Mouse (Mus musculus) spleen, postnatal 10 days (tissue): ENCODE results near the gene Pard3.

Experiments used
- DNase-seq, 2 experiments: peaks; one replicate each; pipeline ENCODE4 v3.0.0; 2021 to 2022; ENCODE audit warnings: low spot score in 2 of 2

The Pard3 gene

GRCm38 (mm10) chr8:127178634-127179033, 114.9 kb downstream of the Pard3 start:
- peak in 1 of 2 experiments; percentile 17 for DNase-seq

DNA sequence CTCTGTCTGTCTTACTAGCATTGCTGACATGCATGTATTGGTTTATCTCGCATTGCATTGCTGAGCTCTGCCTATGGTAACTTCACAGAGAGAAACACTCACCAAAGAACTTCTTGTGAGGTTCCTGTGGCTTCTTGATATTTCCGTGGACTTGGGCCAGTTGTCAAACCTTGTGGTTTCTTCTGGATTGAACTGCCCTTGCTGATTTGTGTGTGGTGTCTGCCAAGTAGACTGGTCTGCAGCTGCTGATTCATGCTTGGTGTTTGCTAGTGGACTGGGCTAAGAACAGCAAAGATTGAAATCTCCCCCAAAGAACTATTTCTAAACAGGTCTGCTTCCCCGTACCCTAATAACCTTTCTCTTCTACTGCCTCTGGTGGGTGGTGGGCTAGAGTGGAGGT, 117.6 kb downstream of the Pard3 start:
- no peak for DNase-seq

DNA sequence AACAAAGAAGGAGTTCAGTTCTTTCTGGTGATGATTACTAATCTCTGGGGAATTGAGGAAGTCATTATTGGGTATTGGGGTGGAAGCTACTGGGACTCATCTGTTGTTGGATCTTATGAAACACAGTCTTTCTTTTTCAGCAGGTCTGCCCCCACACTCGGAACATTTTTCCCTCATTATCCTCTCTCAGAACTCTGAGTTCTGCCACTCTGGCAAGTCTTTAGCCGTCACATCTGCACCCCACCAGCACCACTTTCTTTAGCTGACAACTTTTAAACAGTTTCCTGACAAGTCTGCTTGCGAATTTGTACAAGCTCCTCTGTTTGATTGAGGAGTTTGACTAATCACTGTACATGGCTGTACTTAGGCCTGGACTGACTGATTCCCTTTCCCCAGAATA, 118.4 kb downstream of the Pard3 start:
- DNase-seq = no peak

DNA sequence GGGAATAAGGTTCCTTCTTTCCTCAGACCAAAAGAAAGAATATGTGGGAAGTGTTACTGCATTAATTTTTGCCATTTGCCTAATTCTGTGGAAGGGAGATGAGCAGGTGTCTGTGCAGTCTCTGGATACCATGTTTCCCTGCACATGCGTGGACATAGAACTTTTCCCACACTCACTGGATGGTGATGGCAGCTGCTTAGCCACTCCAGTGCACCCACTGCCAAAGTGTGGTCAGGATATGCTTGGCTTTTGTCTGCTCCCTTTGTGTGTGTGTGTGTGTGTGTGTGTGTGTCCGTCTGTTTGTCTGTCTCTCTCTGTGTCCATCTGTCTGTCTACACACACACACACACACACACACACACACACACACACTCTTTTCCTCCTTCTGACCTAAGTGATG, 119.8 kb downstream of the Pard3 start:
- DNase-seq = no peak

- no peak for DNase-seq
These were observed 120.3 kb downstream of the Pard3 start for GRCm38 (mm10) chr8:127184025-127184424.

DNA sequence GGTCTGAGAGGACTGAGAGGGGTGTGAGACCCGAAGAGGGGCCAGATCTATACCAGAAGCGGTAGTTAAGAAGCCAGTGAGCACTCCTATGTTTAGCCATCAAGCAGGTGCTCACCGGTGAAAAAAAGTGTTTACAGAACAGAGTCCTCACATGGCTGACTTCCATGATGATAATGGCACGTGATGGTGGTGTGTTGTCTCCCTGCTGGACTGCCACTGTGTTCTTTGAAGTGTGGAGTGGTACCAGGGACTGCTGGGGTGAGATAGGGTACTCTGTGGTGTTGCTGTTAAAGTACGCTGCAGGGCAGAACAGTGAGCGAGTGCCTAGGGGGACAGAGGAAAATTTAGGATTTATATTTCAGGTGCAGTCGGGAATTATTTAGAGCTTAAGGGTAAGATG, 122.2 kb downstream of the Pard3 start:
- no peak for DNase-seq

DNA sequence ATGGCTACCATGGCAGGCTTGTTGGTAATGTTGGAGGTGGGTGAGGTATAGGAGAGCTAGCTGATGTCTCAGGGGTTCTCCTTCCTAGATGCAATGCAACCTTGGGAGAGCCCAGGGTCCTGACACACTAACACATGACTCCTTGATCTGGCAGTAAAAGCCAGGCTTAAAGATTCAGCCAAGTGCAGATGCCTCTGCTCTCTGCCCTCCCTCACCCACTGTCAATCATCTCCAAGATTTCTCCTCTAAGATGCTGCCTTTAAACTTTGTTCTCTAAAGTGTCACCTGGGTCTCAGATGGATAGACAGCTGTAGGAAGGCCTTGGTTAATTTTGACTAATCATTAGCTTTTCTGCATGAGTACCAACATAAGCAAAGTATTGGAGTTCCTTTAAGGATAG, 125.0 kb downstream of the Pard3 start:
- DNase-seq = no peak

DNA sequence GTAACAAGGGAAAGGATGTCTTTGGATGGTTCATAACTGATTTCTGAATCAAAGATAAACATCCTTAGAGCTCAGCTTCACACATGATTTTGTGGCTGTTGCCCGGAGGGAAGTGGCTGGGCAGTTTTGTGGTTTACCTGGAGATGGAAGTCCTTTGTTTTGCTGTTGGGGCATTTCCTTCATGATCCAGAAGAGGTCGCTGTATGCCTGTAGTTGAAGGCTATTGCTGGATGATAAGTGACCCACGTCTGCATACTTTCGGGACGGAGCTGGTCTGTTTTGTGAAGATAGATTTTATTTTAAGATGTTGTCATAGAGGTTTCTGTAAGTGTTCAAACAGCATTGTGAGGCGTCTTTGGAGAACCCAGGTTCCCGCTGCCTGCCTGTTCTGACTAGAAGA, 126.7 kb downstream of the Pard3 start:
- DNase-seq = peak in 1 of 2 experiments; percentile 35

DNA sequence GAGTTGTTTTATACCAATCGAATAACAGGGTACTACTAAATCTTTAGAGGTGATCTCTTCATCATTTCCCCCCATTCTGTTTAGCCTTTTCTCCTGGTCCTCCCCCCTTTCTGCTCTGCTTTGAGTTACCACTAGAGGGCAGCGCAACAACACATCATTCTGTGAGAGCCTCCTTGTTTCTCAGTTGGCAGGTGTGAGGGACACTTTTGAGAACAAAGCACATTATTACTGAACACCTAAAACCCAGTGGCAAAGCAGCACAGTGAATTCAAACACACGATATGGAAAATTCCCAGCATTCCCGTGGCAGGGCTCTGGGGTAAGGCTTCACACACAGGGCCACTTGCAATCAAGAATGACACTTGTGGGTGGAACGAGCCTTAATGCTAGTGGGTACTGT, 127.7 kb downstream of the Pard3 start:
- peak in 1 of 2 experiments; percentile 27 for DNase-seq

GRCm38 (mm10) chr8:127191824-127192223, 128.1 kb downstream of the Pard3 start:
- DNase-seq = no peak

DNA sequence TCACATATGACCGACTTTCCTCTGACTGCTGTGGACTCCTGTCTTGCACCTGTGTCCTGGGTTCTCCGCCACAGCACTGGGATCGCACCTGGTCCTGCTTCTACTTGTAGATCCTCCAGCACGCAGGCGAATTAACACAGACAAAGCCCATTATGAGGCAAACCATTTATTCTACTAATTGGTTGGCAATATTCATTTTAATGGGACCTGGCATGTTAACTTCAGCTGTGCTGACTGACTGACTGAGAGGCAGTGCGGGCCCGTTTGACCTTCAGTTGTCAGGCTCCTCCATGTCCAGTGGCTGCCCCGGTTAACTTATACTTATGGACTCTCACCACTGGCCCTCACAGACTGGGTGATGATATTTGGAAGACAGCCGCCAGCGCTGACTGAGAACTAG, 128.6 kb downstream of the Pard3 start:
- DNase-seq = no peak

GRCm38 (mm10) chr8:127193375-127193774, 129.7 kb downstream of the Pard3 start:
- DNase-seq = no peak

DNA sequence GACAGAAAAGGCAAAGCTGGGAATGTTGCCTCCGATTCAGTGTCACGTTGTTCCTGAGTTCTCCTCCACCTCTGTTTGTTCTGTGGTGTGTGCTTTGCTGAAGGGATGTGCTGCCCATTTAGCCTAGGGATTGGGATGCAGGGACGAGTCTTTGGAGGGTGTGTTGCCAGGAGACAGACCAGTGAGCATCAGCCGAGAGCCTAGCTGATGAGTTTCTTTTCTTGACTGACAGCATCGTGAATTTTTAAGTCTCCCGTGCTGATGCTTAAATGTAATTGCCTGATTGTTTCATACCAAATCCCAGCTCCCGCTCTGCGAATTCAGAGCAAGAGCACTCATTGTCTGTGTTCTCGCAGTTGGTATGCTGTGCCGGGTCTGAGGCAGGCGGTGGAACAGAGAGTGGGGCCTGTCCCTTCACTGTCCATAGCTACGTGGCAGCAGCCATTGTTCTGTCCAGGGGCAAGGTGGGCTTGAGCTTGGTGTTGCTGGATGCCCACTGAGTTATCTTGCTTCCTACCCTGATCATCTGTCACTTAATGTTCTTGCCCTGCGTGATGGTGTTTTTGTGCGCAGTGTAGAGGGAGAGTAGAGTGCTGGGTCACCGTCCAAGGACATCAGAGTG, 131.2 kb downstream of the Pard3 start:
- DNase-seq = no peak

- no peak for DNase-seq
These were observed 133.0 kb downstream of the Pard3 start for GRCm38 (mm10) chr8:127196505-127197265.

GRCm38 (mm10) chr8:127207455-127207854, 143.8 kb downstream of the Pard3 start:
- DNase-seq = no peak

DNA sequence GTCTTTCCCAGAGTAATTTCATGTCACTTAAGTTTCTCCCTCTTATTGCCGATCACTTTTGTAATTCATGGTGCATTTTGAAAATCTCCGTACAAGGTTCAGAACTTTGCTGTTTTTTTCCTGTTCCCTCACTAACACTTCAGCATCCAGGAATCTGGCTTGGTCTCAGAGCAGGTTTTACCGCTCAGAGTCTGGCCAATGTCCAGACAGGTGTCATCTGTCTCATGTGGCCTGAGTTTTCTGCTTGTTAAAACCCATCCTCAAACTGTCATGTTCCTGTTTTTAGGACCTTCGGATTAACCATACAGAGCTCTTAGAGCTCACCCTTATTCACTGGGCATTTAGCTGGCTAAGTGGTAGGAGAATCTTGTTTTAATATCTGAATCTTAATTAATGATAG, 146.9 kb downstream of the Pard3 start:
- no peak for DNase-seq

GRCm38 (mm10) chr8:127214338-127214737, 150.6 kb downstream of the Pard3 start:
- DNase-seq = no peak

DNA sequence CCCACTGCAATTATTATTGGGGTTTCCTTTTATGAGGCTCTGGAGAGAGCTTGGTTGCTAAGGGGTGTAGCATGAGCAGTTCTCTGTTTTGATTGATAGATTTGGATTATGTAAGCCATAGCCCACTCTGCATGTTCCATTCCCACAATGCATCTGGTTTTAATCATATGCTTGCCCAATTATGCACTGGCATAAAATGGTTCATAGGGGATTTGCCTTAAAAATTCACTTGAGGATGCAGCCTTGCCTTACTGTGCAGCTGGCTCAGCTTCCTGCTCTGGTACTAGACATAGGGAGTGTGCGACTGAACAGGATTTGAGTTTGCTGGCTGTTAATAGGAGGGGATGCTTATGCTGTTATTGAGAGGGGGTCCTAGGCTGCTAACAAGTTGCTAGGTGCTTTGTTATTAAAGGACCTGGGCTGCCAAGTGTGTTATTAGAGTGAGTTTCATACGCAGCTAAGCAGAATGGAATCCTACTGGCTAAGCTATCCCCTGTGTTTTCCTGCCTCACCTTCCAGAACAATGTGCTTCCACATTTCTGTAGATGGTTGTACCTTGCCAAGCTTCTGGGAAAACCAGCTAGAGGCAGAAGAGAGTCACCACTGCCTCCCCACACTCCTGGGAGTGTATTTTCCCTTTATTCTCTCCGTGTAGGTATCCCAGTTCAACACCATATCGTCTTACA, 151.2 kb downstream of the Pard3 start:
- DNase-seq = no peak

GRCm38 (mm10) chr8:127220206-127220605, 156.5 kb downstream of the Pard3 start:
- no peak for DNase-seq

- DNase-seq = no peak
These were observed 156.9 kb downstream of the Pard3 start for GRCm38 (mm10) chr8:127220615-127221014.

- no peak for DNase-seq
These were observed 158.7 kb downstream of the Pard3 start for GRCm38 (mm10) chr8:127222361-127222760.

GRCm38 (mm10) chr8:127226996-127227395, 163.3 kb downstream of the Pard3 start:
- DNase-seq = no peak

- DNase-seq = no peak
These were observed 163.7 kb downstream of the Pard3 start for GRCm38 (mm10) chr8:127227407-127227806.
